ENCODE assay signal across 12 mouse cellular contexts in the genomic region with DNA sequence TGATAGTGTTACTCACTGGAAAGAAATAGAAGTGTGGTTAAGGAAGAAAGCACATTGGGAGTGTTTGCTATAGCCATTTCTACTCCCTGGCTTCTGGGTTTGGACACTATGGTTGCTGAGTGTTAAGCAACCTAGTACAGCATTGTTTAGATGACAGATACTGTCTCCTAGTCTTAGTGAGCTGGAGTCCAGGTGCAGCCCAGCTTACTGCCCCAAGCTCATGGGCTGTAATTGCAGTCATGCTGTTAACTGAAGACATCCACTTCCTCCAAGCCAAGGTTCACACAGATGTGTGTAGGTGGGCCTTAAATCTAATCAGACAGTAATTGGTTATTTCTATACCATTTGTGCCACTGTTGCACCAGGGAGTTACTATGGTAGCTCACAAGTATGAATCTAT.
"Had no signal": no experiment of that assay in that cellular context is flagged by ENCODE, and none has a peak within 500 bp of the region (broad histone marks: within the 10 kb centered on the region; RNA-seq: fewer than 3 reads in every experiment).

No protein-coding gene starts in this region.

- H3K27me3 ChIP-seq: limb, embryonic 15.5 days; midbrain, embryonic 13.5 days had no signal

- H3K4me2 ChIP-seq: limb, embryonic 15.5 days; midbrain, embryonic 13.5 days had no signal

- DNase-seq: kidney, adult 2 months; kidney, postnatal 36 days; layer of hippocampus, adult 9-11 months; layer of hippocampus, postnatal 36 days; lung, adult 18-20 months; right cerebral cortex, adult 18-20 months; right cerebral cortex, postnatal 25 days; thymus, postnatal 4 days had no signal

- H3K9me3 ChIP-seq: limb, embryonic 15.5 days; midbrain, embryonic 13.5 days had no signal

- H3K9ac ChIP-seq: limb, embryonic 15.5 days; midbrain, embryonic 13.5 days had no signal

- ATAC-seq: inflammation-experienced regulatory T-cells, adult 6 months; midbrain, embryonic 13.5 days had no signal

- H3K4me3 ChIP-seq: limb, embryonic 15.5 days; midbrain, embryonic 13.5 days had no signal

- H3K27ac ChIP-seq: limb, embryonic 15.5 days; midbrain, embryonic 13.5 days; stomach, postnatal 0 days had no signal
